Mouse (Mus musculus) testis, adult 2 months (tissue): ENCODE measurements around the gene Susd2. TPM values are rescaled to one million over a fixed set of nuclear protein-coding genes. Genes with fewer than 3 reads are reported as not detected.
A peak's percentile ranks its signal among the peaks of the same experiment; 100 is the strongest.

Experiments used
- H3K27ac ChIP-seq: fragments of 200-500 bp; 2 replicates; pipeline ENCODE4 v1.5.1; 2012; ENCODE audit warnings: low read depth, low read length; ENCODE audit not compliant: control insufficient read depth, insufficient read depth
- H3K27me3 ChIP-seq: fragments of 200-500 bp; 2 replicates; pipeline ENCODE4 v1.6.1; 2012; ENCODE audit warnings: mild to moderate bottlenecking, low read length, moderate library complexity; ENCODE audit not compliant: control insufficient read depth, insufficient read depth
- H3K36me3 ChIP-seq: fragments of 200-500 bp; 2 replicates; pipeline ENCODE4 v1.6.1; 2012; ENCODE audit warnings: mild to moderate bottlenecking, low read length; ENCODE audit not compliant: control insufficient read depth, insufficient read depth
- H3K4me1 ChIP-seq: fragments of 200-500 bp; 2 replicates; pipeline ENCODE4 v1.6.1; 2012; ENCODE audit warnings: low read length; ENCODE audit not compliant: control insufficient read depth, insufficient read depth
- H3K4me3 ChIP-seq: fragments of 200-500 bp; 2 replicates; pipeline ENCODE4 v1.5.1; 2012; ENCODE audit warnings: low read depth, mild to moderate bottlenecking, low read length, moderate library complexity, mixed read lengths; ENCODE audit not compliant: control insufficient read depth
- CTCF ChIP-seq: fragments of 200-500 bp; IDR thresholded peaks from 2 replicates; pipeline ENCODE4 v1.5.1; 2012; ENCODE audit warnings: low read depth, mild to moderate bottlenecking, inconsistent platforms, low read length, moderate library complexity; ENCODE audit not compliant: control insufficient read depth, insufficient read depth, insufficient replicate concordance
- POLR2A ChIP-seq: fragments of 200-500 bp; IDR thresholded peaks from 2 replicates; pipeline ENCODE4 v1.6.1; 2012; ENCODE audit warnings: low read depth, mild to moderate bottlenecking, inconsistent platforms, low read length, moderate library complexity; ENCODE audit not compliant: control insufficient read depth
- polyA plus RNA-seq: library from polyadenylated mRNA; depleted of rRNA; stranded (reverse); fragments of >200 nt; gene quantifications from 2 replicates; pipeline ENCODE4 v1.2.3, GENCODE M21; 2012

The Susd2 gene
- polyA plus RNA-seq, 1 experiment: 4.0 TPM

DNA sequence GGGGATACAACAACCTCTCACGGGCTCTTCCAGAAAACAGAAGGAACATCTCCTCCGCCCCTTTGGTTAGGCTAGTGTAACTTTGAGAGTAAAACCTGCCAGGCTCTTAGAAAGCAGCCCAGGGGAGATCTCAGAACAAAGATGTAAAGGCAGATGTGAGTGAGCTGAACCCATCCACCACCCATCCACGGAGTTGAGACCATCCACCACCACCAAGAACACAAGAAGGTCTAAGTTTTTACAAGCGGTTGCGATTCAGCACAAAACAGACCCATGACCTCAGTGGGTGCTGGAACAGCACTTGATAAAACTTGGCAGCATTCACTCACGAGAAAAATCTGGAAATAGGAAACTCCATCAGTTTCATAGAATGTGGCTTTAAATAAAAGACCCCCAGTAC is 17.9 kb downstream of the Susd2 start:
- peak overlapping the region; percentile 80 for H3K27ac ChIP-seq
- H3K27me3 ChIP-seq: no peaks in the 10 kb centered on the region
- H3K36me3 ChIP-seq: no peaks in the 10 kb centered on the region
- no peak for TF ChIP-seq POLR2A
- no peak for TF ChIP-seq CTCF
- H3K4me3 ChIP-seq: no peak overlapping the region
- H3K4me1 ChIP-seq: peaks cover 3% of the 10 kb centered on the region; the same call in 1 of the 2 replicates

DNA sequence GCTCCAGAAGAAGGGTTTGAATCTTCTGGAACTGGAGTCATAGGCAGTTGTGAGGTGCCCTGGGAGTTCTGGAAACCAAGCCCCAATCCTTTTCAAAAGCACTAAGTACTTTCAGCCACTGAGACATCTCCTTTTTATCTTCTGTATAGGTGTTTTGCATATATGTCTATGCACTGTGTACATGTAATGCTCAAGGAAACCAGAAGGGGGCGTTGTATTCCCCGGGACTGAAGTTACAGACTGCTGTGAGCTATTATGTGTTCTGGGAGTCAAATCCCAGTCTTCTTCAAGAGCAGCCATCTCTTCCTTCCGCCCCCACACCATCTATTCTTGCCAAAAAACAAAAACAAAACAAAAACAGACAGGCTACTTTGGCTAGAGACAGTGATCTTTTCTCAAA is 23.0 kb downstream of the Susd2 start:
- TF ChIP-seq CTCF (peak; percentile 17; the same call in 1 of the 2 replicates), POLR2A (no peak)
- no peaks in the 10 kb centered on the region for H3K4me1 ChIP-seq
- H3K27me3 ChIP-seq: no peaks in the 10 kb centered on the region
- no peaks in the 10 kb centered on the region for H3K36me3 ChIP-seq
- H3K27ac ChIP-seq: no peak overlapping the region
- no peak overlapping the region for H3K4me3 ChIP-seq

DNA sequence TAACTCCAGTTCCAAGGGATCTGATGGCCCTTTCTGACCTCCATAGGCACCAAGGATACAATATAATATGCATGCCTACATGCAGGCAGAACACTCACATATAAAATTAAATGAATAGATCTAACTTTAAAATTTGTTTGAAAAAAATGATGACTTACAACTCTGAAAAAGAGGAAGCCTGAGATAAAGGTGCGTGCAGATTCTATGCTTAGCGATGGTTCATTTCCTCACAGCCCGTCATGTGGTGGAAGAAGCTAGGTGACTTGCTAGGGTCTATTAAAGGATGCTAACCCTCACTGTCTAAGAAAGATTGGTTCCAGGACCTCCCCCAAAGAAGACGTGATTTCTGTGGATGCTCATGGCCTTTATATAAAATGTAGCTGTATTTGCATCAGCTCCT is 27.8 kb downstream of the Susd2 start:
- H3K4me3 ChIP-seq: no peak overlapping the region
- no peak for TF ChIP-seq POLR2A
- TF ChIP-seq CTCF: no peak
- no peak overlapping the region for H3K27ac ChIP-seq
- no peaks in the 10 kb centered on the region for H3K4me1 ChIP-seq
- H3K36me3 ChIP-seq: no peaks in the 10 kb centered on the region
- no peaks in the 10 kb centered on the region for H3K27me3 ChIP-seq

DNA sequence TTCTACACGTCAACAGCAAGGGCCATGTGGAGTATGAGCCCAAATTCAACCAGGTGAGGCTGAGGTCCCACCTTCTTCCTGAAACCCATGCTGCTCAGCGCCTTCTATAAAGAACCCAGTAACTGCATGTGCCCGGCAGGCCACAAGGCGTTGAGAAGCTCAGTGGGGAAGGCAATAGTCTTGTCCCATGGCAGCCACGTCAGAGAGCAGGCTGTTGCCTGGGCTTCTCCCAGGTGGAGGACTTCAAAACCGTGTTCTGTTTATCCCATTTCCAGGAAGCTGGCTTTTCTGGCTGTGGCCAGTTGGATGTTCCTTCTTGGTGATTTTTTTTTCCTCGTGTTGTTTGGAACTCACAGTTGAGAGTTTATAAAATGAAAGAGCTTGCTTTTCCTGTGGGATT is 33.3 kb downstream of the Susd2 start:
- Histone ChIP-seq H3K36me3 (no peaks in the 10 kb centered on the region), H3K4me1 (peaks cover 16% of the 10 kb centered on the region), H3K4me3 (no peak overlapping the region), H3K27me3 (no peaks in the 10 kb centered on the region), H3K27ac (peak overlapping the region; percentile 32)
- TF ChIP-seq POLR2A (no peak), CTCF (no peak)

DNA sequence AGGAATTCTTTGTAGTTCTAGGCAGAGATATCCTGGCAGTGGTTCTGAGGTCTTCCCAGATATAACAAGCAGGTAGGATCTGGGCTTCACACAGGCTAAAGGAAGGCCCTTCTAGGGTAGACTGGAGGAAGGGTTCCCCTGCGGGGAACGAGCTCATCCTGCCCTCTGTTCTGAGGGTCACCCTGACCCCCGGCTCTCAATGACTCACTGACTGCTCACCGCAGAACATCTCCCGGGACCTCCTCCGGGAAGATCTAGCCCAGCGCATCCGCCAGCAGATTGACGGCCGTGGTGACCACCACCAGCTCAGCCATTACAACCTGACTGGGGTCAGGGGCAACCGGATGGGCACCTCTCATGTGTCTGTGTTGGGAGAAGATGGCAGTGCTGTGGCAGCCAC is 34.8 kb downstream of the Susd2 start:
- no peaks in the 10 kb centered on the region for H3K36me3 ChIP-seq
- no peak overlapping the region for H3K27ac ChIP-seq
- no peaks in the 10 kb centered on the region for H3K27me3 ChIP-seq
- H3K4me1 ChIP-seq: peaks cover 22% of the 10 kb centered on the region
- no peak for TF ChIP-seq CTCF
- TF ChIP-seq POLR2A: no peak
- peak overlapping the region; percentile 32 for H3K4me3 ChIP-seq

DNA sequence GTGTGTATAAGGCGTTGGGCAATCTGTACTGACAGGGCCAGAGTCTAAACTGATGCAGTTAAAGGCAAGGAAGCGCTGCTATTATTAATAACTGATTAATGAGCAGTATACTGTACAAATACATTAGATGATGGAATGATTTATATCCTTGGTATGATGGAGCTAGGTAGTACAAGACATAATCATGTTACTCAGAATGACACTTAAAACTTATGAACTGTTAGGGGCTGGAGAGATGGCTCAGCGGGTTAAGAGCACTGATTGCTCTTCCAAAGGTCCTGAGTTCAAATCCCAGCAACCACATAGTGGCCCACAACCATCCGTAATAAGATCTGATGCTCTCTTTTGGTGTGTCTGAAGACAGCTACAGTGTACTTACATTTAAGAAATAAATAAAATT is 36.6 kb downstream of the Susd2 start:
- Histone ChIP-seq H3K4me3 (no peak overlapping the region), H3K27me3 (no peaks in the 10 kb centered on the region)

DNA sequence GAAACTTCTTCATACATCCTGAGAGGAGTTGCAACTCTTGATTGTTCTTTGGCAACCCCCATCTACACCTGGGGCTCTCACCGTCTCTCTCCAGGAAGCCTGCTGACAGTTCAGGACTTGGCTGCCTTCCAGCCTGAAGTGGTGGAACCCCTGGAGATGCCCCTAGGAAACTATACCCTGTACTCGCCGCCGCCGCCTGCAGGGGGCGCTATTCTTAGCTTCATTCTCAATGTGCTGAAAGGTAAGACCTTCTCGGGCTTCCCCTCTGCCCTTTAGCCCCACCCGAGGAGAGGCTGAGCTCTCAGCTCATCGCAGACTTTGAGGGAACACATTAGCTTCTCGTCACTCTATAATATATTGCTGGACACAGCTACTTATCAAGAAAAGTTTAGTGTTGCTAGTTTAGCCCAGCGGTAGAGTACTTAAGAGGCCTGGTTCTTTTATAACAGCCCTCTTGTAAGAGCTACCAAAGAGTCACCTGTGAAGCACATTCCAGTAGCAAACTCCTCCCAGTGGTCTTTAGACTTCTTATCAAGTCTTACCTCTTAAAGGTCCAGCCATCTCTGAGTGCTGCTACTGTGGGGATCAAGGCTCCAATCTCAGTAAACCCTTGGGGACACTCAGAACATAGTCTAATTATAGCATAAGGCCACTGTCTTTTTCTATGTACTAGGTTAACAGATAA is 38.5 kb downstream of the Susd2 start:
- Histone ChIP-seq H3K27ac (no peak overlapping the region), H3K36me3 (no peaks in the 10 kb centered on the region), H3K27me3 (no peaks in the 10 kb centered on the region), H3K4me3 (no peak overlapping the region), H3K4me1 (peaks cover 19% of the 10 kb centered on the region)
- TF ChIP-seq POLR2A (no peak), CTCF (peak; percentile 85)

More for the DNA sequence above, 36.6 kb downstream of the Susd2 start:
- Histone ChIP-seq H3K4me1 (peaks cover 22% of the 10 kb centered on the region), H3K36me3 (no peaks in the 10 kb centered on the region), H3K27ac (no peak overlapping the region)
- TF ChIP-seq POLR2A (no peak), CTCF (no peak)

DNA sequence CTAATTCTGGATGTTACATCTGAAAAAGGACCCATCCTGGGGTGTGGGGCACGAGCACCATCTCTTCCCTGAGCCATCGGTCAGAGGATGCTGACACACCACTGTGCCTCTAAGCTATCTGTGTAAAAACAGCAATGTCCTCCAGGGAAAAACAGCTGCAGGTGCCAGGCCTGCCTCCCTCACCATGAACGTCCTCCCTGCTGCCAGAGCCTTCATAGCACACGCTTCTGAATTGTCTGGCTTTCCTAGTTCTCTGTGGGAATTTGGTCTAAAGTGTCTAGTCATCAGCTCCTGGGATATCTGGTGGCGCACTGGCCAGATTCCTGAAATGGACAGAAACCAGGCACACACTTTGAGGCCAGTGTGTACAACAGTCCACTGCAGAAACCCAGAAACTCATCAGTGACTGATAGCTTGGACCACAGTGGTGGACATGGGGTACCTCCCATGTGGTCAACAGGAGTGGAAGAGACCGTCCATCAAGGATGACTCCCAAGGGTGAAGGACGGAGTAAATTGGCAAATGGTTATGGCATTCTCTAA is 43.5 kb downstream of the Susd2 start:
- no peak for TF ChIP-seq CTCF
- no peak for TF ChIP-seq POLR2A
- H3K27ac ChIP-seq: no peak overlapping the region

More for the DNA sequence above, 43.5 kb downstream of the Susd2 start:
- Histone ChIP-seq H3K36me3 (no peaks in the 10 kb centered on the region), H3K4me3 (no peak overlapping the region), H3K27me3 (no peaks in the 10 kb centered on the region), H3K4me1 (peaks cover 5% of the 10 kb centered on the region)
